Mouse (Mus musculus) layer of hippocampus, postnatal 25 days (tissue): Measurements from ENCODE around the gene Acbd6. TPM values are rescaled to one million over a fixed set of nuclear protein-coding genes. Genes with fewer than 3 reads are reported as not detected.

ENCODE experiments used
- DNase-seq, 2 experiments: peaks; one replicate each; pipeline ENCODE4 v3.0.0; 2022; ENCODE audit warnings: mixed read lengths in 2 of 2, low spot score in 1 of 2; ENCODE audit errors: extremely low spot score in 1 of 2
- total RNA-seq, 2 experiments: library from RNA; stranded (reverse); gene quantifications; 2 replicates each; pipeline ENCODE4 v1.2.3; 2021

Acbd6 gene
- total RNA-seq, 2 experiments from 2014 or later = 92.0 to 97.1 TPM

- no peak for DNase-seq
Measured at GRCm38 (mm10) chr1:155557642-155558011, 293 bp upstream of the Acbd6 start.

DNA sequence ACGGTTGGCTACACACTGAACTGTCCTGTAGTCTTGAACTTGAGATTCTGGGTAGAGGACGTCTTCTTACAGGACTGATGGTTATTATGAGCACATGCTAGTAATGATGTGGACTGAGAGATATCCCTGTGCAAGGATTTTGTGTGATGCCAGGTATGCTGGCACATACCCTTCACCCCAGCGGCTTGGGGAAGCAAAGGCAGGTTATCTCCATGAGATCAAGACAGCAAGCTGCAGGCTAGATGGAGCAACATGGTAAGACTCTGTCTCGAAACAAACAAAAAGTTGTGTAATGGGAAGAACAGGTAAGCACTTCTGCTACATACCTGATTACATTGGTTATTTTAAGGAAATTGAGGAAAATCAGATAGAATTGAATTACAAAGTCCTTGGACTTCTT is 2.1 kb downstream of the Acbd6 start:
- no peak for DNase-seq

DNA sequence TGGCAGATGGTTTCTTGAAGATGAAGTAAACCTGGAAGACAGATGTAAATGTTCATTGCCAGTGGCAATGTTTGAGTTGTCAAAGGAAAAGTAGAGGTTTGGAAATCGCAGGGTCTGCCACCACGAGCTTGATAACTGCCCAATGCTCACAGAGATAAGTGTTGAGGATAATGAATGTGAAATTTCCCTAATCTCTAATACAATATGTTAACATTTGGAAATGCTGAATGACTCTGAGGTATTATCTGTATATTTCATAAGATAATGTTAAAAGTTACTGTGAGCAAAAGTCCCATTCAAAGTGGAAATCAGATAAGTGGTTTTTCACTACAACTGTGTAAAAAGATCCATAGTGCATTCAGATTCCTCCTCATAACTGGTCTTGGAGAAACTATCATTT is 2.8 kb downstream of the Acbd6 start:
- DNase-seq = no peak

DNA sequence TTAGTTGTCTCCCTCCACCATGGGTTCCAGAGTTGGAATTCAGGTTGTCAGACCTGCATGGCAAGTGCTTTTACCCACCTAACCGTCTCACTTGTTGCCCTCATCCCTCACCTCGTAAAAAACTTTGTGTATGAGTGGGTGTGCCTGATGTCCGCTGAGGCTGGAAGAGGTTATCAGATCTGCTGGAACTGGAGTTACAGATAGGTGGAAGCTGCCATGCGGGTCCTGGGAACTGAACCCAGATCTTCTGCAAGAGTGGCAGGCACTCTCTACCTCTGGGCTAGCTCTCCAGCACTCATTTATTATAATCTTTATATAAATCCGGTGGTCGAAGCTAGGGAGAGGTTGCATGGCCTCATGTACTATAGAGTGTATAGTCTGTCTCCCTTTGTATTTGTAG is 4.3 kb downstream of the Acbd6 start:
- no peak for DNase-seq

DNA sequence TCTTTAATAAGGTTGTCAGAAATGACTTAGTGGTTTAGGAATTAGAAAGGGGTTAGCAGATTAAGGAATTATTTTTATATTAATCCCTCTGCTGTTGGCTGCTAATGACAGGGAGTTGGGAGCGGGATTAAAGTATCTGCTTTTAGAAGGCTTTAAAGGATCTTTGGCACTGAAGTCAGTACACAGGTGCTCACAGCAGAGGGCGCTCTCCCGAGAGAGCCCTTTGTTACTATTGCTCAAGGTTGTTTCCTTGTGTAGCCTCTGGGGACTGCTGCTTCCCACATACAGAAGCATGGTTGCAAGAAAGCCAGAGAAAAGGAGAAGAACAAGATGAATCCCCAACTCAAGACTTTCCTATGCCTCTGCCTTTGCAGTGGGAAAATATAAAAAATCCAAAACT is 6.8 kb downstream of the Acbd6 start:
- peak in 1 of 2 experiments; percentile 31 for DNase-seq

DNA sequence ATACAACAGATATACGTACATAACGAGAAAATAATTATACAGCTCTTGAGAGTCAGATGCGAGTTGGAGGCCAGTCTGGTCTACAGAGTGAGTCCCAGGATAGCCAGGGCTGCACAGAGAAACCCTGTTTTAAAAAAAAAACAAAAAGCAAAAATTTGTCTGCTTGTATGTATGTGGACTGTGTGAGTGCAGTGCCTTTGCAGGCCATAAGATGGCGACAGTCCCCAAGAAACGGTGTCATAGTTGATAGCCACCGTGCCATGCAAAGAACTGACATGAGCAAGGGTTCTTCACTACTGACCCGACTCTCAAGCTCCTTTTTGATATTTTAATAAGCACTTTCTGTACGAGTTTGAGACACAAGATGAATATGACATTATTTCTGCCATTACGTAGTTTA is 10.2 kb downstream of the Acbd6 start:
- DNase-seq = no peak

GRCm38 (mm10) chr1:155569340-155569739 is 11.4 kb downstream of the Acbd6 start:
- DNase-seq = no peak

DNA sequence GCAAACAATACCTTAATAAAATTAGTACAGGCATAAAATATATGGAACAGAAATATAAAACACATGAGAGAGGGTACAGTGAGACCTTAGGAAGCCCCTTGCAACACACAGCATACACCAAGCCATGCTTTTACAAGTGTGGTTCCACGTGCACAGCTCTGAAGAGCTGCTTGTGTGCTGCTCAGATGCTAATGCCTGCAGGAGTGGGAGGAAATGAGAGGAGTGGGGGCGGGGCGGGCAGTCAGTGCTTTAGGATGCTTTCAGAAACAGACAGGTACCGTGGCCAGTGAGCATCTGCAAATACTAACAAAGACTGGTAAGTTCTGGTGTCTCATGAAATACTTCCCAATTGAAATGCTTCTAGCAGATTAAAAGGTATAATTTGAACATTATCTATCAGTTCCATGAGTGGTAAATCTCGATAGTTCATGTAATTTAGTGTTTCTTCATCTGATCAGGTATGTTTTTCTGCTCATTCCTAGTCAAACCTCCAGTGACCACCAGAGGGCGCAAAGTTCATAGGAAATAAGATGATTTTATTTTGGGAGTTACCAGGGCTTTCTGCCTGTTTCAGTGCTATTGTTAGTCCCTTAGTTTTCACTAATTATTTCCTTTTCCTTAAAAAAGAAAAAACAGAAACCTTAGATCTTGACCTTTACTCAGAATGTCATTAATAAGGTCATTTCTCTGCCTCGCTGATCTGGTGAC is 17.2 kb downstream of the Acbd6 start:
- DNase-seq = peak; percentile 61 to 94

DNA sequence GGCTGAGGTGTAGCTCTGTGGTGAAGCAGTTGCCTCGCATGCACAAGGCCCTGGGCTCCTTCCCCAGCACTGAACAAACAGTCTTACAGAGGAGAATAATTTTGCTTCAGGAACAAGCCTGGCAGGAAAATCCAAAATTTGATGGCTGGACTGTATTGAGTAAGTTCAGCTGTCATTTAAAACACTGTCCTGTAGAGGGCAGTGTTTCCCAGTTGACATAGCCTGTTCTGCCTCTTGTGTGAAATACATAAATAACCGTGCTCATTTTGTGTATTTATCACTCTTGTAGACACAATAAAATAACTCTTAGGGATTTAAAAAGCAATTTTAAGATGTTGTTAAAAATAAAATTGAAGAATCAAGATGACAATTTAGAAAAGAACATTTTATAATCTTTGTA is 18.5 kb downstream of the Acbd6 start:
- DNase-seq = peak; percentile 14 to 27

GRCm38 (mm10) chr1:155577316-155577715 is 19.4 kb downstream of the Acbd6 start:
- no peak for DNase-seq

GRCm38 (mm10) chr1:155587961-155588360 is 30.0 kb downstream of the Acbd6 start:
- DNase-seq = no peak

- DNase-seq = no peak
Measured at GRCm38 (mm10) chr1:155594141-155594540, 36.2 kb downstream of the Acbd6 start.

GRCm38 (mm10) chr1:155596576-155596975 is 38.7 kb downstream of the Acbd6 start:
- DNase-seq = no peak

DNA sequence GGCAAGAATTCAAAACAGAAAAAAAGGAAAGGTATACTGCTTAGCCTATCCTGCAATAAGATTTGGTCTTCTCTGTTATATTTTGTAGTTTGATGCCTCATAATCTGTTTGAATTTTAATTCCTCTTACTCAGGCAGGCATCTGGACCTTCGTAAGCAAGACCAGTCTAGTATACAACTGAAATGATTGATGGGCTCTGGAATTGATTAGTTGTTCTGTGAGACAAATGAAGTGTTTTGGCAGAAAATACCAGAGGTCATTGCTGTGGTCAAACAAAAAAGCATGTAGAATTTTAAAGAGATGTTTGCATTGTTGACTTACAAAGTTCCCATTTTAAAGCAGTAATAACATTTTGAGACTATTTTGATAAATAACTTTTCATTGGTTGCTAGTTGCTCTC is 46.8 kb downstream of the Acbd6 start:
- no peak for DNase-seq

DNA sequence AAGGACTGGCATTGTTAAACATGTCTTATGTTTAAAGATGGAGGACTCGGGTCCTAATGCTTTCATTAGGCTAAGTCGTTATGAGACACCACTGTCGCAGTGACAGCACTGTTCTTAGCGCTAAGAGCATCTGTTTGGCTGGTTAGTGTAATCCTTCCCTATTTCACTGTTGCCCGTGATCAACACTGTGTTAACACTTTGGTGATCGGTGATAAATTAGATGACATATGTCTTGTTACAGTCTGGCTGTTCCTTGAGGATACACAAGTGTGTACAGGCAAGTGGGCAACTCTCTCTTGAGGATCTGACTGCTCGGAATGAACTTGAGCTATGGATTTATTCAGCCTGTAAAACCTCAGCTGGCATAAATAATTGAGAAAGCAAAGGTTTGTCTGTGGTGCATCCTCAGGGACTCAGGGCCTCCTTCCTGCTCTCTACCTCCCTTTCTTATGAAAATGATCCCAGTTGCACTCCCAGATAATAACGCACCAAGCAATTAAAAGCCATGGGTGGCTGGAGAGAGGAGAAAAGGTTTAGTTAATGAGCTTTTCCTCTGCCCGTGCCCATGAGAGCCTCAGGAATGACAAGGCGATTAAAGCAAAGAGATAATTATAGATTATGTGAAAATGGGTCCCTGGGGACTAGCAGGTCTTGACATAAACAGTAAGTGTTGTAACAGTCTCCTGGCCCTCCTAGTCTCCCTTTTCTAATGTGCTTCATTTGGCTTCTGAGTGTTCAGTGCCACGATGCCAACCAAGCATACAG is 47.7 kb downstream of the Acbd6 start:
- DNase-seq = no peak

GRCm38 (mm10) chr1:155606156-155606531 is 48.2 kb downstream of the Acbd6 start:
- no peak for DNase-seq

DNA sequence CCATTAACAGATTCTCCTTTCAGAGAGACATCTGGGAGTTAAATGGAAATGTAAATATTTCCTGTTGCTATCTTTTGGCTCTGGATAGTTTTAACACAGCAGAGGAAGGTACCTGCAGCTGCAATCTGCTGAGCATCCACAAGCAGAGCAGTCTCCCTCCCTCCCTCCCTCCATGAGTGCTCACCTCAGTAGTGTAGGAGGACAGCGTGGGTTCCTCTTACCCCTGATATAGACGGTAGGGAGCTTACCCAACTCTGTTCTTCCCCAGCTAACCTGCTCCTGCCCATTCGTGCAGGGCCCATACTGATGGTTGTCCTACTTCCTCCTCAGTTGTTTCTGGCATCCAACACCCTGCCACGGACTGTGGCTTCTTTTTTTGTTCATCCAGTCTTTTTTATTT is 50.6 kb downstream of the Acbd6 start:
- DNase-seq = no peak

- no peak for DNase-seq
Measured at GRCm38 (mm10) chr1:155614426-155614825, 56.5 kb downstream of the Acbd6 start.

GRCm38 (mm10) chr1:155621075-155621474 is 63.2 kb downstream of the Acbd6 start:
- no peak for DNase-seq

DNA sequence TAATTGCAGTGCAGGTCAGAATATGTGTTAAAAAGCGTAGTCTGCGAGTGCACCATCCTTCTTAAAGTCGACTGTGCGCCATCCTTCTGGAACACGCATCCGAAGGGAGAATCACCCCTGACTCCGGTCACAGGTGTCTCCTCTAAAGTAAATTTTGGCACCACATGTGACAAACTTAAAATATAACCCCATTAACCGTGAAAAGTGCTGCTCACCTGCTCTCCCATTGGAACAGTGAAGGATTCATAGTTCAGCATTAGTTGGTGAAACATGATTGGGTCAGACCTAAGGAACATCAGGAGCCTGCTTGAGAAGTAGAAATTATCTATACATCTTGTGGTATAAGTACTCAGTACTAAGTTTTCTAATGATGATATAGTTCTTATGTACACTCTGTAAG is 65.3 kb downstream of the Acbd6 start:
- no peak for DNase-seq

- no peak for DNase-seq
Measured at GRCm38 (mm10) chr1:155627746-155628145, 69.8 kb downstream of the Acbd6 start.

DNA sequence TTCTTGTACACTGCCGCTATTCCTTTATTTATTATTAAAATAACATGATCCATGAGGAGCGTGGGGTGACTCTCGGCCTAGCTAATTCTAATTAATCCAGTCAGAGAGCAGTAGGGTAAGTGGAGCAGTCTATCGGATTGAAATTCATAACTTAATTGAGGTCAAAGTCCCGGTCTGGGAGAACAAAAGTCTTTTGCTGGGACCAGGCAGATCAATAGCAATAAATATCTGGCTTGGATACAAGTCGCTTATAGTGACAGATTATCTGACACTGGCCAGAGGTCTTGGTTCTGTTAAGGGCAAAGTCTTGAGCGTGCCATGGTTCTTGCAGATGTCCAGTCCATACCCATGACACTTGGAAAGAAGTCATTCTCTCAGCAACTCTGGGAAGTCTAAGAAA is 78.7 kb downstream of the Acbd6 start:
- DNase-seq = no peak
